In genomic region chr4:119986580-119987291, GRCm38 (mm10) we compare ENCODE assay signal across 11 mouse cellular contexts.
DNase-seq lines count a peak whose midpoint lies in the region; ATAC-seq and TF ChIP-seq lines count a peak whose summit lies in the region.
"Had no signal": no experiment of that assay in that cellular context is flagged by ENCODE, and none has a peak within 500 bp of the region (broad histone marks: within the 10 kb centered on the region; RNA-seq: fewer than 3 reads in every experiment).

No protein-coding gene starts in this region.

- no peak for TF ChIP-seq CTCF in cerebellum, adult 2 months (IDR thresholded peaks at IDR 0.05; ENCODE audit: borderline replicate concordance, insufficient read depth, low read depth, low read length)

- DNase-seq in layer of hippocampus, adult 11-12 months (ENCODE audit: low spot score), result peak; percentile 60
- no peak for DNase-seq in layer of hippocampus, postnatal 25 days (ENCODE audit: extremely low spot score in 1 of 2, low spot score in 1 of 2)
- DNase-seq in cerebellum, adult 2 months, result peak; percentile 88 to 93
- no peak for DNase-seq in gastrocnemius, postnatal 4 days (ENCODE audit: low spot score in 2 of 2)
- DNase-seq in heart, adult 18-20 months, result no peak
- no peak for DNase-seq in ovary, adult 18-20 months (ENCODE audit: low spot score)
- DNase-seq: kidney, postnatal 10 days had no signal

- no peaks in the 10 kb centered on the region for H3K36me3 ChIP-seq in hindbrain, embryonic 15.5 days
- no peaks in the 10 kb centered on the region for H3K36me3 ChIP-seq in midbrain, embryonic 16.5 days (ENCODE audit: control insufficient read depth, insufficient read depth, low read length)
- H3K36me3 ChIP-seq: heart, embryonic 15.5 days had no signal

- H3K4me3 ChIP-seq in cerebellum, adult 2 months (replicated peaks; ENCODE audit: insufficient read depth, low read depth, low read length), result no peak overlapping the region
- H3K4me3 ChIP-seq in hindbrain, embryonic 15.5 days, result no peak overlapping the region
- H3K4me3 ChIP-seq in midbrain, embryonic 16.5 days (ENCODE audit: low read depth, low read length), result no peak overlapping the region
- H3K4me3 ChIP-seq: heart, embryonic 15.5 days; myocyte had no signal

- H3K9me3 ChIP-seq in hindbrain, embryonic 15.5 days, result no peaks in the 10 kb centered on the region
- no peaks in the 10 kb centered on the region for H3K9me3 ChIP-seq in midbrain, embryonic 16.5 days (replicated peaks; ENCODE audit: control insufficient read depth, low read length, poor library complexity, severe bottlenecking)
- H3K9me3 ChIP-seq: heart, embryonic 15.5 days had no signal

- no peak overlapping the region for H3K9ac ChIP-seq in hindbrain, embryonic 15.5 days
- H3K9ac ChIP-seq in midbrain, embryonic 16.5 days (ENCODE audit: low read depth, low read length), result peak overlapping the region; percentile 20
- H3K9ac ChIP-seq: heart, embryonic 15.5 days had no signal

- ATAC-seq in hindbrain, embryonic 15.5 days (ENCODE audit: low FRiP score, low read depth), result peak; percentile 65
- peak; percentile 46 for ATAC-seq in midbrain, embryonic 16.5 days

- H3K27ac ChIP-seq in cerebellum, adult 2 months (ENCODE audit: insufficient read depth, low read length), result peak overlapping the region; percentile 67
- peak overlapping the region; percentile 69 for H3K27ac ChIP-seq in hindbrain, embryonic 15.5 days (replicated peaks)
- peak overlapping the region; percentile 82 for H3K27ac ChIP-seq in midbrain, embryonic 16.5 days (ENCODE audit: low read length)
- H3K27ac ChIP-seq: heart, embryonic 15.5 days had no signal

- H3K27me3 ChIP-seq in cerebellum, adult 2 months (ENCODE audit: control insufficient read depth, insufficient read depth, low read length), result no peaks in the 10 kb centered on the region
- no peaks in the 10 kb centered on the region for H3K27me3 ChIP-seq in hindbrain, embryonic 15.5 days
- no peaks in the 10 kb centered on the region for H3K27me3 ChIP-seq in midbrain, embryonic 16.5 days (ENCODE audit: control insufficient read depth, insufficient read depth, low read depth, low read length)

- no peak overlapping the region for H3K4me2 ChIP-seq in hindbrain, embryonic 15.5 days
- no peak overlapping the region for H3K4me2 ChIP-seq in midbrain, embryonic 16.5 days (ENCODE audit: low read length)
- H3K4me2 ChIP-seq: heart, embryonic 15.5 days had no signal

- 12% methylated on average over 5 of the region's 5 CpGs for WGBS in cerebellum, adult 2 months
- 28% methylated on average over 5 of the region's 5 CpGs for WGBS in hindbrain, embryonic 15.5 days
- WGBS in midbrain, embryonic 16.5 days, result 35% methylated on average over 5 of the region's 5 CpGs

- peaks cover 53% of the 10 kb centered on the region for H3K4me1 ChIP-seq in cerebellum, adult 2 months (ENCODE audit: control insufficient read depth, insufficient read depth, low read length)
- peaks cover 38% of the 10 kb centered on the region for H3K4me1 ChIP-seq in hindbrain, embryonic 15.5 days (replicated peaks)
- peaks cover 20% of the 10 kb centered on the region for H3K4me1 ChIP-seq in midbrain, embryonic 16.5 days (ENCODE audit: control insufficient read depth, insufficient read depth, low read length)

- no peak for TF ChIP-seq POLR2A in cerebellum, adult 2 months (IDR thresholded peaks at IDR 0.05; ENCODE audit: borderline replicate concordance, insufficient read depth, low read length)

Comparison
In these comparisons a context has a peak if more than half of its experiments do, and no peak if none do; other contexts are left out.
1. DNase-seq: peak in layer of hippocampus, adult 11-12 months (single experiment) and cerebellum, adult 2 months (2 of 2); none in layer of hippocampus, postnatal 25 days (0 of 2), gastrocnemius, postnatal 4 days (0 of 2), heart, adult 18-20 months (0 of 2) and ovary, adult 18-20 months (single experiment).
2. Peak in every context shown above with its lines, with median percentiles within 50 percentile points of each other: H3K27ac ChIP-seq.